Mouse (Mus musculus) cerebellum, adult 11-12 months (tissue): ENCODE results near the gene Nemf.

ENCODE experiments used
- DNase-seq: peaks from one replicate; pipeline ENCODE4 v3.0.0; 2022

The Nemf gene

DNA sequence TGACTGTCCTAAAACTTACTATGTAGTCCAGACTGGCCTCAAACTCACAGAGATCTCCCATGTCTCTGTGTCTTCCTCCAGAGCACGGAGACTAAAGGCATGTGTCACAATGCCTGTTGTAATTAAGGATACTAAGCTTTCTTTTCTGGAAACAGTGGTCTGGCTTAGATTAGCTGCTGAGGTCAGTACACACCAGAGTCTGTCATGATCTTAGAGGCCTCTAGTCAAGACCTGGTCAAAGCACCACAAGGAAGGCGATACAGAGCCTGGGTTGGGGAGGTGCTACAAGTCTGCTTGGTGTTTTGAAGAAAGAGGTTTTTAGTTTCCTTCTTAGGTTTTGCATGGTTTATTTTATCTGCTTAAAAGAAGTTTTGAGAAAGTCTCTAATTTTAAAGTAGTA is 56.6 kb downstream of the Nemf start:
- no peak for DNase-seq

DNA sequence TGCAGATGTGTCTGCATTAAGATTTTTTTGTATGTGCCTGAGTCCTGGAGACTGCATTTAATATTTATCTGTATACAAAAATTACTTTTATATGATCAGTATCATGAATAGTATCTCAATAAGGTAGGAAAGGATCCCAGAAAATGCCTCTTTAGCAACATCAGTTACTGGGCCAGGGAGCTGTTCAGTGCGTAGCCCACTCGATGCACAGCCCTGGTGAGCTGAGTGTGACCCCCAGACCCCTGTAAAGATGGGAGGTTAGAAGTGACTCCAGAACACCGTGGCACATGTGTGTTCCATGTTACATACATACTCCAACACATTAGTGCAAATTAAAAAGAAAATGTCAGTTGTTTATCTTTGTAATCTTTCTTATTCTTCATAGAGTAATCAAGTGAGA is 57.1 kb downstream of the Nemf start:
- DNase-seq = no peak

- DNase-seq = peak; percentile 32
Observed at GRCm38 (mm10) chr12:69299231-69299630, 57.7 kb downstream of the Nemf start.

DNA sequence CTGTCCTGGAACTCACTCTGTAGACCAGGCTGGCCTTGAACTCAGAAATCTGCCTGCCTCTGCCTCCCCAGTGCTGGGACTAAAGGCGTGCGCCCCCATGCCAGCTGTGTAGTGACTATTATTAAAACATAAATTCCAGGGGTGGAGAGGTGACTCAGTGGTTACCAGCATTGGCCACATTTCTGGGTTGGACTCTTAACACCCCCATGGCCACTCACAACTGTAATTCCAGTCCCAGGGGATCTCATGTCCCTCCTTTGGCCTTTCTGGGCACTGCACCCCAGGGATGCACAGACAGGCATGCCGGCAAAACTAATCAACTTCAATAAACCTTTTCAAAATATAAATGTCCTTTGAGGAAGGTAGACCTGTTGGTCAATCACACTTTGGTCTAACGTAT is 58.7 kb downstream of the Nemf start:
- no peak for DNase-seq

GRCm38 (mm10) chr12:69297411-69298150 is 59.4 kb downstream of the Nemf start:
- DNase-seq = no peak

GRCm38 (mm10) chr12:69296511-69297410 is 60.2 kb downstream of the Nemf start, which contains the start of gene Klhdc2:
Gene Klhdc2, plus strand, starts transcription at chr12:69296681.
- peak; percentile 92 for DNase-seq

- DNase-seq = peak; percentile 39
Observed at GRCm38 (mm10) chr12:69295651-69296050, 61.3 kb downstream of the Nemf start.

DNA sequence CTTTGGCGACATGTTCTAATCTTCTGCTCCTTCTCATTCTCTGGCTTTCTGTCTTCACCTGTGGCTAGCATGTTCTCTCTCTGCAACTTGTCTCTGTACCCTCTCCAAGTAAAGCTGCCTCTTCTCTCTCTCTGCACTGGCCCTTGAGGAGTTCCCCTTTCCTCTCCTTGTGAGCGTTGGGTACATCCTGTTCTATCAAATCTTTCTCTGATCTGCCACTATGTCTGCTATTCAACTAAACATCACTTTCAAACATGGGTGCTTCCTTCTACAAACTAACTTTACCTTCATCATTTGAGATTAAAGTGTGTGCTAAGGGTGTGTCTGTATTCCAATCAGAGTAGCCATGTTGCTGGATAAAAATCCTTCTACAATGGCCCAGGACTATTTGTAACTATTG is 62.0 kb downstream of the Nemf start:
- no peak for DNase-seq

GRCm38 (mm10) chr12:69293815-69294214 is 63.1 kb downstream of the Nemf start:
- DNase-seq = no peak

- no peak for DNase-seq
Observed at GRCm38 (mm10) chr12:69292401-69292800, 64.6 kb downstream of the Nemf start.

DNA sequence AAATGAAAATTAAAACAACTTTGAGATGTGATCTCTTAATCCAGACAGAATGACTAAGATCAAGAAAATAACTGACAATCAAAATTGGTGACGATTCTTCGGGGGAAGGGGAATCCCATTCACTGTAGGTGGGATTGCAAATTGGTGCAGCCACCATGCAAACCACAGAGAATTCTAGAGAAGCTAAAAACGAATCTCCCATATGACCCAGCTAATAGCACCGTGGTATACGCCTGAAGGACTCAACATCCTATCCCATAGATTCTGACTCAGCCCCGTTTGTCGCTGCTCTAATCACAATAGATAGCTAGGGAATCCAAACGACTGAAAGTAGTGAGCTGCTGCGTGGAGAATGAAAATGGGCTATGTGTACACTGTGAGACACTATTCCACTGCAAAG is 68.3 kb downstream of the Nemf start:
- no peak for DNase-seq

DNA sequence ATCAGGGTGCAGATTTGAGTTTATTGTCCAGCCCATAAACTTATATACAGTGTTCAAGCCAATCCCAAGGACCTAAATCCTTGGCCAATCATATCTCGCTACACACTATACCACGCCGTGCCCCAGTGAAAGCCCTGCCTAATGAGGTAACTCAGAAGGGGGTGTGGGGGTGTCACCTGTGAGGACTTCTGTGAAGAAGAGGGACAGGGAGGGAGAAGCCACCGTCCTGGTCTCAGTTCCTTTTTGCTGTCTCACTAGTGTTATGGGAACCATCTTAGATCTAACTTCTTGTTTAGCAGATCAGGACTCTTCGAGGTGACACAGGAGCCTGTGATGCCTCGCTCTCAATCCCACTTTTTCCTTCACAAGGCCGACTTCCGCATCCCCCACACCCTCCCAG is 69.4 kb downstream of the Nemf start:
- DNase-seq = no peak

DNA sequence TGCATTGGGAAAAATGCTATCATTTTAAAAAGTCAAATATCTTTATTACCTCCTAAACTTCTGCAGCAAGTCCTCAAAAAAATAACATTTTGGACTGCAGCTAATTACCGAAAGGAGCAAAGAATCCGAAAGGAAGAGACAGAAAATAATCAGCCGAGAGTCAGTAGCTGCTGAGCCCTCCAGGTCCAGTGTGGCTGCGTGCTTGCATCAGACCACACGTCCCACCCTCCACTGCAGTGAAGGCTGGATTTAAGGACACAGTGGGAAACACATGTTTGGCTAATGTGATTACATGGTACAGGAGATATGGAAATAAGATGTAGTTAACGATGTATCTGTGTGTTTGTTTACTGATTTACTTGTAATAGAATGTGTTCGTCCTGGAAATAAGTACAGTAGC is 73.8 kb downstream of the Nemf start:
- no peak for DNase-seq

DNA sequence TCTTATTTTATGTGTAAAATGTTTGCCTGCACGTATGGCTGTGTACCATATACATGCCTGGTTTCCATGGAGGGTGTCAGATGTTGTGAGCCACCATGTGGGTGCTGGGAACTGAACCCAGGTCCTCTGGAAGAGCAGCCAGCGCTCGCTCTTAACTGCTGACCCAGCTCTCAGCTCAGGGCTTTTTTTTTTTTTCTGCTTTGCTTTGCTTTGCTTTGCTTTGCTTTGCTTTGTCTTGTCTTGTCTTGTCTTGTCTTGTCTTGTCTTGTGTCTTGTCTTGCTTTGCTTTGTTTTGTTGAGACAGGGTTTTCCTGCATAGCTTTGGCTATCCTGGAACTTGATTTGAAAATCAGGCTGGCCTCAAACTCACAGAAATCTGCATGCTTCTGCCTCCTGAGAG is 76.0 kb downstream of the Nemf start:
- no peak for DNase-seq

DNA sequence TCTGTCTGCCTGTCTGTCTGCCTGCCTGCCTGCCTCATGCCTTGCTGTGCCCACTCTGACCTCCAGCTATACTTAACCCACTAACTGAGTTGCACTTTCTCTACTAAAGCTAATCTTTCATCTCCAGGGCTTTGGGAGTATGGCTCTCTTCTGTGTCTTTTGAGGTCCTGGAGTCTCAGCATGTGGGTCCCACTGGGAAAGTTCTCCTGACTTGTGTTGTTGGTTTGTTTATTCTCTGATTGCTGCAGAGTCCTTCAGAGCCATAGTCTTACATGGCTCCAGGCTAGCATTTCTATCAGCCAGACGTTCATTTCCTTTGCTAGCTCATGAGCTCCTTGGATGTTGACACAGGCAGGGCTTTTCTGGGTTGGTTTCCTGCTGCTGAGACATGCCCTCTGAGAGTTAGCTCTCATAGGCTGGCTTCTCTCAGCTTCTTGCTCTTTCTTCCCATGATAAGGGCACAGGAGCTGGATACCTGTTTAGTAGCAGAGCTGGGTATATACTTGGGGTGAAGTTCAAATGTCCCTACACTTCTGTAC is 77.0 kb downstream of the Nemf start:
- no peak for DNase-seq

GRCm38 (mm10) chr12:69268956-69269355 is 88.0 kb downstream of the Nemf start:
- DNase-seq = no peak

DNA sequence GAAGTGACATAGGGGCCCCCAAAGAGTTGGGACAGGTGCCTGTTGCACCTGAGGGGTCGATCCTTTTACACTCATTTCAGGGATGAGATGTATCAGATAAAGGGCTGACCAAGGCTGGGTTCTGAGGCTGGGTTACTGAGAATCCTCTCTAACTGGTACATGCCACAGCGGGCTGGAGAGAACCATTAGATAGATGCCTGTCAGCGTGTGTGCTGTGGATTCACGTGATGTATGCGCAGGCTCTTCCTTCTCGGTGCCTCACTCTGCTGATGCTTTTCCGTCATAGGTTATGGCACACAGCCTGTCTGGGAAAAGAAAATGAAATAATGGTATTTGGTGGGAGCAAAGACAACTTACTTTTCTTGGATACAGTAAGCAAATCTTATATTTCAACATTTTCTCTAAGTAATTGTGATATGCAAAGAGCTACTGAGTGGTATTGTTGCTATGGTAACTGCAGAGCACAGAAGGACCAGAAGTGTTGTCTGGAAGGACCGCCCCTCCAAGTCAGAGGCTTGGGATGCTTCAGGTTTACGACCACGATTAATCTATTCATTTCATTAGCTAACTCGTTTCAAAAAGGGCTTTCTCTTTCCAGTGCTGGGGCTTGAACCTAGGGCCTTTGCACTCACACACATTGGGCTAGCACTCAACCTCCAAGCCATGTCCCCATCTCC is 88.9 kb downstream of the Nemf start:
- no peak for DNase-seq

- DNase-seq = no peak
Observed at GRCm38 (mm10) chr12:69265031-69265430, 91.9 kb downstream of the Nemf start.

DNA sequence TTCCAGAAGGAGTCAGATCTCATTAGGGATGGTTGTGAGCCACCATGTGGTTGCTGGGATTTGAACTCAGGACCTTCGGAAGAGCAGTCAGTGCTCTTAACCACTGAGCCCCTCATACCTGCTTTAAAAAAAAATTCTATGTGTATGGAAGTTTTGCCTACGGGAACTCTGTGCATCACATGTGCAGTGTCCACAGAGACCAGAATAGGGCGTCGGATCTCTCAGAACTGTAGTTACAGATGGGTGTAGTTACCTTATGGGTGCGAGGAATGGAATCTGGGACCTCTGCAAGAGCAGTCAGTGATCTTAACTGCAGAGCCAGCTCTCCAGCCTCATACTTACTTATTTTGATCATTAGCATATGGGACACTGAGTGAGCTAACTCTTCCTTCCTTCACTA is 94.7 kb downstream of the Nemf start:
- no peak for DNase-seq
